Mouse (Mus musculus): ENCODE measurements around the gene Ptma.
"Not testable (repeated sequence)": the region's sequence is repeated elsewhere in the genome, so short reads cannot be mapped to it uniquely, and the experiment has no call there.

The Ptma gene

DNA sequence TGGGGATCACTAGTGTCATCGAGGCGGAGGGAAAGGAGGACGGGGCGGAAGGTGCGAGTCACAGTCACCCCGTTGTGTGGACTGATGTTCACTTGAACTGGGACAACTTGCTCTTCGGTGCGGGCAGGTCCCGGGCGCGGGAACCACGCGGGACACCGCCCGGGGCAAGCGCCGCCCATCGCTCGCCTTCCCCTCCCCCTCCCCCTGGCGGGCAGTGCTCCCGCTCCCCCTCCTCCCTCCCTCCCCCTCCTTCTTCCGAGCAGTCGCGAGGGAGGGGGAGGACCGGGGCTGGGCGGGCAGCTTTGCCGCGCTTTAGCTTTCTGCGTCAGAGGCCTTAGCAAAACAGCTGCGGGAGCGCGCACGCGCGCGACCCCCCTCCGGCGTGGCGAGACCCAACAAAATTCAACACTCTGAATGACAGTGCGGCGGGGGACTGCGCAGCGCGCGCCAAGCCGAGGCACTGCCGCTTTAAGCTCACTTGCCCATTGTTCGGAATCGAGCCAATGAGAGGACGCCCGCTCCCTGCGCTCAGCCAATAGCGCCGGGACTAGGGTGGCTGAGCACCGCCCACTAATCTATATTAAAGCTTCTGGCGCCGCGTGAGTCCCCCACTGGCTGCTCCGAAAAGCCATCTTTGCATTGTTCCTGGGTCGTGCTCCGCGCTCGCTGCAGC is at the start of gene Ptma:
Gene Ptma (plus strand): TSS at position 611 of the 673 bp plus-strand sequence.
- peak; percentile 95 to 99 for DNase-seq

DNA sequence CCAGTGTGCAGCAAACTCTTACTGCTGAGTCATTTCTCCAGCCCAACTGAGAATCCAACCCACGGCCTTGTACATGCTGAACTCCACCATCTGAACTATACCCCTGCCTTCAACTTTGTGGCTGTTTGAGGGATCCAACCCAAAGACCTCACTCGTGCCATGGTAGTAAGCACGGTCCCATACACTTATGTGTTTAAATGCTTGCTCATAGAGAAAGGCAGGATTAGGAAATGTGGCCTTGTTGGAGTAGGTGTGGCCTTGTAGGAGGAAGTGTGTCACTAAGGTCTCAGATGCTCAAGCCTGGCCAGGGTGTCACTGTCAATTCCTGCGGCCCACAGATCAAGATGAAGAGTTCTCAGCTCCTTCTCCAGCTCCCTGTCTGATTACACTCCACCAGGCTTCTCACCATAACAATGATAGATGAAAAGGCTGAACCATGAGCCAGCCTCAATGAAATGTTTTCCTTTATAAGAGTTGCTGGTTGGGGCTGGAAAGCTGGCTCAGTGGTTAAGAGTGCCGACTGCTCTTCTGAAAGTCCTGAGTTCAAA is 48.7 kb upstream of the Ptma start:
- DNase-seq: no peak

DNA sequence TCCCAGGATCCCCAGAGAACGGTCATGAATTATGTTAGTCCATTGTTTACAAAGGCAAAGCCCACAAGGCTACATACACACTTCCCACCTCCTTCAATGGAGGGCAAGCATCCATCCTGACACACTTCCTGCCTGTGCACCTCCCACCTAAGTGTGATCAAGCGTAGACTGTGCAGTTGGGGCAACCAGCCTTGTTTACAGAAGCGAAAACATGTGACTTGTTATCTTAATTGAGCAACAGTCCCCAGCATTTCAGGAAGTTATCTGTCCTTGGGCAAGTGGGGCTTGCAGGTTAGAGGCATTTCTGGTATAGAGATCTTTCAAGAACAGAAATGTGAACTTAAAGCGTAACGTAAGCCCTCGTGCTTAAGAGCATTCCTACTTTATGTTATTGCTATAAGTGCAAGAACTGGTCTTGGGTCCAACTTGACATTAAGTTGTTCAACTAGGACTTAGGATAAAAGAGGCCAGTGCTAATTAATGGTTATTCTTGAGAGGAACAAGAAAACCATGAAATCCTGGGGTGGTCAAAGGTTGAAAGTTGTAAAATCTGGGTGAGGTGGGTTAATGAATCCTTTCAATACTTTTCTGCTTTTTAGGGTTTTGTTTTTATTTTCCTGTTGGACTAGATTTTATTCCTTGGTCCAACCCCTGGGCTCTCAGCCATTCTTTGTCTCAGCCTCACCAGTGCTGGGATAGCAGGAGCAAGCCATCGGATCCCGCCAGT is 47.3 kb upstream of the Ptma start:
- DNase-seq: no peak

DNA sequence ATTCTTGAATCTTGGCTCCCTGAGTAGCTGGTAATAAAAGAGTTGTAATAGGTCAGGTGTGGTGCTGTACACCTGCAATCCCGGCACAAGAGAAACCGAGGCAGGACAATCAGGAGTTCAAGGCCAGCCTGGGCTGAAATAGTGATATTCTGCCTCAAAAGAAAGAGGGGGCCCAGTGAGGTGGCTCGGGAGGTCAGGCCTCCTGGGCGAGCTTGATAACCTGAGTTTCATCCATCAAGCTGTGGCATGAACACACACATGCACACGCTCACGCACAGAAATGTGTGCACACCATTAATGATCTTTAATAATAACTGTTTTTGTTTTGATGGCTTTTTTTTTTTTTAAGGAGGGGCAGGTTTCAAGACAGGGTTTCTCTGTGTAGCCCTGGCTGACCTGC is 46.2 kb upstream of the Ptma start:
- no peak for DNase-seq

DNA sequence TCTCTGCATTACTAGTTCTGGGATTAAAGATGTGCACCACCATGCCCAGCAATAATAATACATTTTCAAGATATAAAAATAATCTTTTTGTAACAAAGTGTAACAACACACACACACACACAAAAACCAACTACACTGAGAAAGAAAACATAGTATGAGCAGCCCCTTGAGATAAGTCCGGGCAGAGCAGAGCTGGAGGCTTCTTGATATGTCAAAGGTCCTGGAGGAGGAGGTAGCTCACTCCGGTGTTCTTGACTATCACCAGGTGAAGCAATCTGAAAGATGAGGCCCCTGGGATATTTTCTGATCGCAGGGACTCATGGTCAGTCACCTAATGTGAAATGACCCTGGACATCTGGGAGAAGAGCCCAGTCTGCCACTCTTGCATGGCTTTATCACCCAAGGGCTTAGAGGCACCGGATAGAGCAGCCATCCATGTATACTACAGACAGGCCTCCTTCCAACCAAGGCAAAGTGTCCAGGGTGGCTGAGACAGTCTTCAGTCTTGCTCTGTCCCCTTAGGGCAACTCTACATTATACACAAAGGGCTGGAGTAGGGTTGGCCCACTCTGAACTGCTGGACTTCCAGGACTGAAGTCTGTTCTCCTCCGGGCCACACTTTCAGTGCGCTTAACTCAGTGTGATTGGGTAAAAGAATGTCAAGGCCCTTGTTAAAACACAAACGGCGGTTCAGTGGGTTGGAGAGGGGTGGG is 45.6 kb upstream of the Ptma start:
- no peak for DNase-seq

DNA sequence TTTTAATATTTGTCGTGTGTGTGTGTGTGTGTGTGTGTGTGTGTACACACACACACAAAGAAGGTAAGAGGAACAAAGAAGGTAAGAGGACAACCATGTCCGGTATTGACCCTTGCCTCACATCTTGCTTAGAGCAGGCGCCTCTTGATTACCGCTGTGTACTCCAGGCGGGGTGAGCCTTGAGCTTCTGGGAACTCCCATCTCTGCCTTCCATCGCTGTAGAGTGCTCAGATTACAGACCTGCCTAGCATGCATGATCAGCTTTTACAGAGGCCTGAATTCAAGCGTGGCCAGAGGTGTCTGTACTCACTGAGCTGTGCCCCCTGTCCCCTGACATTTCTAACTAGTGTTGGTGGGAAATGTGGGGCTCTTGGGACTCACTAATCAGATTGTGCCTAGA is 45.1 kb upstream of the Ptma start:
- no peak for DNase-seq

DNA sequence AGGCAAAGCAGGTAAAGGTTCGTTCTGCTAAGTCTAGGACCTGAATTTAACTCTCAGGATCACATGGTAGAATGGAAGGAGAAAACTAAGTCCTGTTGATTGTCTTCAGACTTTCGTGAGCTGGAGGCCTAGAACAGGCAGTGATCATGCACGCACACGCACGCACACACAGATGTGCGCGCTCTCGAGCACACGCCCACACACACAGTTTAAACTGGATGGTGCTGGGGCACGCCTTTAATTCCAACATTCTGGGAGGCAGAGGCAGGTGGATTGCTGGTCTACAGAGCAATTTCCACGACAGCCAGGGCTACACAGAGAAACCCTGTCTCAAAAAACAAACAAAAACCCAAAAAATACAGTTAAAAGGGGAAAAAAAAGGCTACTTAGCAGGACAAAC is 44.2 kb upstream of the Ptma start:
- no peak for DNase-seq

DNA sequence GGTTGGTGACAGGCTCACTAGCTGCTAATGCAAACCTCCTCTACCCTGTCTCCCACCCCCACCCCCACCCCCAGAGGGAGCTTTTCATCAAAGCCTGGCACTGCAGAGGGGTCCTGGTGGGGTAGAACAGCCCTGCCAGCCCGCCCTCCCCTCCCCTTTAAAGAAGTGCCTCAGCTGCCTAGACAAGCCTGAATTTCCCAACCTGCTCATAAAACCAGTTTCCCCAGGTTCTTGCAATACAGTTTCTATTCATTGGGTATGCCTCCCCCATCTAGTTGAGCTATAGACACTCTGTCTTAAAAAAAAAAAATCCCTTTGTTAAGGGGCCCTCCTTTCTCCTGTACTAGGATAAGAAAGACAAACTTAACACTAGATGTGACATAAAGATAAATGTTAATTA is 43.8 kb upstream of the Ptma start:
- no peak for DNase-seq

DNA sequence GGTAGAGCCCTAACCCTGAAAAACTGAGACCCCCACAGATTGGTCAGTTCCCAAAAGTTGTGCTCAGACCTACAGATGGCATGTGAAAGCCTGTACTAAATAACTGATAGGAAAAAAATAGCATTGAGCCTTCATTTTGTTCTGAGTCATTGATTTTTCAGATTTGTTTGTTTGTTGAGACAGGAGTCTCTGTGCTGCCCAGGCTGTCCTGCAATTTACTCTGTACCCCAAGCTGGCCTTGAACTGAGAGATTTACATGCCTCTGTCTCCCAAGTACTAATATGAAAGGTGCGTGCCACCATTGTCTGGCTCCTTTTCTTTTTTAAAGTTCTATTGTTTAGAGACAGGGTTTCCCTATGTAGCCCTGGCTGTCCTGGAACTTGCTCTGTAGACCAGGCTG is 41.2 kb upstream of the Ptma start:
- DNase-seq: no peak

DNA sequence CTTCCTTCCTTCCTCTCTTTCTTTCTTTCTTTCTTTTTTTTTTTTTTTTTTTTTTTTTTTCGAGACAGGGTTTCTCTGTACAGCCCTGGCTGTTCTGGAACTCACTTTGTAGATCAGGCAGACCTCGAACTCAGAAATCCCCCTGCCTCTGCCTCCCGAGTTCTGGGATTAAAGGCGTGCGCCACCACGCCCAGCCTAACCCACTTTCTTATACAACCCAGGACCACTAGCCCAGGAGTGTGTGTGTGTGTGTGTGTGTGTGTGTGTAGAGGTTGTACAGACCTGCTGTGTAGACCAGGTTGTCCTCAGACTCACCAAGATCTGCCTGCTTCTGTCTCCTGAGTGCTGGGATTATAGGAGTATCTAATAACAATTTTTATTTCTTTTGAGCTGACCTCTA is 40.7 kb upstream of the Ptma start:
- not testable (repeated sequence) for DNase-seq

DNA sequence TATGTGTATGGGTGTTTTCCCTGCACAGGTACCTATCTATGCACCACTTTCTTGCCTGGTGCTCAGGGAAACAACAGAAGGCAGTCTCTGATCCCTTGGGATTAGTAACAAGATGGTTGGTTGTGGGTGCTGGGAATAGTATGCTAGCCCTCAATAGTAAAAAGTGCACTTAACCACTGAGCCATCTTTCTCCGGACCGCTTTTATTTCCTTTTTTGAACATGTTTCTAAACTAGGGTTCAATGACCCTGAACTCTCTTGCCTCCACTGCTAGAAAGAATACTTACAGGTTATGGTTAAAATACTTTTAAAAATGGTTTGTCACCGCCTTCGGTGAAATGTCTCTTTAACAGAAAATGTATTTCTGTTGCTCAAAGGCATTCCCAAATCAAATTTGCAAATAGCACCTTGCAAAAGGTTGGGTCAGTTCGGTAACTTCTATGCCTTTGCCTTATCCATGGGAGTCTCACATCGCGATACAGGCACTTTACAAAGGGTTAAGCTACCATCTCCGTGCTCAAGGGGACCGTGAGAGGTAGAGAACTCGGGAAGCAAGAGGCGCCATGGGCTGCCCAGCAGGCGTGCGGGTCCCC is 39.7 kb upstream of the Ptma start:
- no peak for DNase-seq

DNA sequence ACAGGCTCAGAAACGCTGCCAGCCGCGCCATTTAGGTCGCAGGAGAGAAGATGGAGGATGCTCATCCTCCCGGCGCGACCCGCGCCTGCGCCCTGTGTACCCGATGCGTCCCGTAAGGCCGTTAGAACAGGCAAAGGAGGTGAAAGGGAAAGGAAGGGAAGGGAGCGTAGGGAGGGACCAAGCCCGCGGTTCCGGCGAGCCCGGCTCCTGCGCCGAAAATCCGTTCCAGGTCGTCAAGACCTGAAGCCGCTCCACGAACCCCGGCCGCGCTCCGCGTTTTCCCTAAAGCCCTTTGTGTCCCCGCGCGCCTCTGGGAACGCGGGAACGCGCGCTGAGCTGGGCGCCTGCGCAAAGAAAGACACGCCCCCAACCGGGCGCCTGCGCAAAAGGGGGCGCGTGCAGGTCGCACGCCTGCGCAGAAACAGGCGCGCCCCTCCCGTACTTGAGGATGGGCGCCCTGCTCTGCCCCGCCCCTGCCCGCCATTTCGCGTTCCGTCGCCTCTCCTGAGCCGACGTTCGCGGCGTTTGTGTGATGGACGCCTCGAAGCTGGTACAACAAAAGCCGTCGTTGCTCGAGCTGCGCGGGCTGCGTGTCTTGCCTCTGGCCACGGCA is 39.1 kb upstream of the Ptma start:
- DNase-seq: peak; percentile 98 to 99

DNA sequence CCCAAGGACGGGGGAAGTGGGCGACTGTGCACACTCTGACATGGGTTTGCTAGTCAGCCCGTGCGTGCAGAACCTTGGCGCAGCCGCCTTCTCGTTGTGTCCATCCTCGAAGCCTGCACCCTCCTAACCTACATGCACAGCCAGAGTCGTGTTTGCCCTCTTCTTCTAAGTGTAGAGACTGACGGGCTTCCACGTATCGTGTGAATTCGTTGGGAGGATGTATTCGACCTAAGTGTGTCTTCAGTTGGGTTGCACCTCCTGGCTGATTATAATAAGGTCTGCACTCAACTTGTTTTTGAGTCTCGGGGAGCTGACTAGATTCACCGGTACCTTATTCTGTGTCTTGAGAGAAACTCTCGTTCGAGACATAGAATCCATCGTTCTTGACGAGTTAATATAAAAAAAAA is 38.6 kb upstream of the Ptma start:
- DNase-seq: no peak

DNA sequence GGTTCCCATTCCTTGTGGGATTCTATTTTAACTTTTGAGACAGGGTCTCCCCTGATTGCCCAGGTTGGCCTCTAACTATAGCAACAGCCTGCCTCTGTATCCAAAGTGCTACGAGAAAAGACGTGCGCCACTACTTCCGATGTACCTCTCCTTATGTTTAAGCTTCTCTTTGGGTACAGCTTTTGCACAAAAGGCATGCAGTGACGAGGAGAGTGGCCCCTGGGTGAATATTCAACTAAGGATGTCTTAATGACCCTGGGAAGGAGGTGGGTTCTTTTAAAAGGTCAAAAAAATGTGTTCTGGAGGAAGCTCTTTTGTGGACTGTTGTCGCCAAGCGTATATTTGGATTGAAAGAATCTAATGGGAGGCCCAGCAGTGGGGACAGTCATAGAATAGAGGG is 38.2 kb upstream of the Ptma start:
- no peak for DNase-seq

DNA sequence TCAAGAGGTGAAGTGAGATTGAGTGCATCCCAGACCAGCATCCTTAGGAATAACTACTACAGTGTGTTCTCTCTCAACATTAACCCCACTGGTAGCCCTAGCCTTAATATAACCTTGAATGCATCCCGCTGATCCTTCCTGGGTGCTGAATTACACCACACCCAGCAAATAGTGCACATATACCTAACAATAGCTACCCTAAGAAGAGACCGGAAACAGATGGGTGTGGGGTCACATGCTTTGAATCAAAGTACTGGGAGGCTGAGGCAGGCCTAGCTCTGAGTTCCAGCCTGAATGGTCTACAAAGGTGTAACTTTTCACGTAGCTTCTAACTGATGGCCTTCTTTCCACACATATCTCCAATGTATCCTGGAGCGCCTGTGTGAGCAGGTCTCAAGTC is 37.8 kb upstream of the Ptma start:
- DNase-seq: no peak

DNA sequence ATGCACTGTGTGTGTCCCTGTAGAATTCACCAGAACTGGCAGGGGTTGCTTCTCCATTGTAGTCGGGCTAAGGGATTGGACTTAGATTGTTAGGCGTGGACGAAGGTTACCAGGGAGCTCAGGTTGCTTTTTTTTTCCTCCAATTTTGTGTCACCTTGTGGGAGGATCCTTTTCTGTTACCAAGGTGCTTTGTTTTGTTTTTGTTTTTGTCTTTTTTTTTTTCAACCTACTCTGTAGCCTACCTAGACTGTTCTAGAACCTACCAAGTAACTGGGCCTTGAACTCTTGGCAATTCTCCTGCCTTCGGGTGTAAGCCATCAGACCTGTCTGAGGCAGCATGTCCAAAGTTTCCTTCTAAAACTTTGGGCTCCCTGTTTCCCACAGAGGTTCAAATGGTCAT is 36.6 kb upstream of the Ptma start:
- no peak for DNase-seq

DNA sequence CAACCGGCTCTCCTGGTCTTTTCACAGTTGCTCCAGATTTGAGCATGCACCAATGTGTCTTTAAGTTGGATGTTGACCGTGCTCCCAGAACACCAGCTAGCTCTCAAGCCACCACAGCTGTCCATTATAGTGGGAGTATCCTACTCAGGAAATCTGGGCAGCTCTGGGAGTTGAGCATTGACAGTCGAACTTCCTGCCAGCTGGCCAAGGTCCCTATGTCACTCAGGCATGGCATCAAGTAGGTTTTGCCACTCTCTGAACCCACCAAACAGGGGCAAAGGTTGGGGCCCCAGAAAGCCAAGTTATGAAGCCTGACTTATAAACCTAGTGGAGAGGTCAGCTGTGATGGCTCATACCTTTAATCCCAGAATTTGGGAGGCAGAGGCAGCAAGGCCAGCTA is 35.8 kb upstream of the Ptma start:
- no peak for DNase-seq

DNA sequence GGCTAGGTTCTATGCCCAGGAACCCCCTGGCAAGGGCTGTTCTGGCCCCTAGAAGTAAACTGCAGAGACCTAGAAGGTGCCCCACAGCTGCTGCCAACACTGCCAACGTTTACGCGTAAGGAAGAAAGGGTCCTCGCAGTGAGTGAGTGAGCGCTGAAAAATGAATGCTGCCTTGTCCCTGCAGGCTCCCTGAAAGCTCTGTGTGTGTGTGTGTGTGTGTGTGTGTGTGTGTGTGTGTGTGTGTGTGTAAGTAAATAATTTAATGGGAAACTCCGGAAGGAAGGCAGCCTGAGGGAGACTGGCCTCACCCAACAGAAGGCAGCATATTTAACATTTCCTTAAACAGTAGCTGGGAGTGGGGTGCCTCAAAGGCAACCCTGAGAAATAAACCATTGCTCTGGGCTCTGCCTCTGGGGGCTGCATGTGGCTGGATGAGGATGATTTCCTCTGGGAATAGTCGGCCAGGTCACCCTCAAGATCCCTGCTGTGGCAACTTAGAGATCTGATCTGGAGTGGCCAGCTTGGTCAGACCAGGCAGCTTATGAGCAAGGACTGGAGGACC is 34.9 kb upstream of the Ptma start:
- no peak for DNase-seq

DNA sequence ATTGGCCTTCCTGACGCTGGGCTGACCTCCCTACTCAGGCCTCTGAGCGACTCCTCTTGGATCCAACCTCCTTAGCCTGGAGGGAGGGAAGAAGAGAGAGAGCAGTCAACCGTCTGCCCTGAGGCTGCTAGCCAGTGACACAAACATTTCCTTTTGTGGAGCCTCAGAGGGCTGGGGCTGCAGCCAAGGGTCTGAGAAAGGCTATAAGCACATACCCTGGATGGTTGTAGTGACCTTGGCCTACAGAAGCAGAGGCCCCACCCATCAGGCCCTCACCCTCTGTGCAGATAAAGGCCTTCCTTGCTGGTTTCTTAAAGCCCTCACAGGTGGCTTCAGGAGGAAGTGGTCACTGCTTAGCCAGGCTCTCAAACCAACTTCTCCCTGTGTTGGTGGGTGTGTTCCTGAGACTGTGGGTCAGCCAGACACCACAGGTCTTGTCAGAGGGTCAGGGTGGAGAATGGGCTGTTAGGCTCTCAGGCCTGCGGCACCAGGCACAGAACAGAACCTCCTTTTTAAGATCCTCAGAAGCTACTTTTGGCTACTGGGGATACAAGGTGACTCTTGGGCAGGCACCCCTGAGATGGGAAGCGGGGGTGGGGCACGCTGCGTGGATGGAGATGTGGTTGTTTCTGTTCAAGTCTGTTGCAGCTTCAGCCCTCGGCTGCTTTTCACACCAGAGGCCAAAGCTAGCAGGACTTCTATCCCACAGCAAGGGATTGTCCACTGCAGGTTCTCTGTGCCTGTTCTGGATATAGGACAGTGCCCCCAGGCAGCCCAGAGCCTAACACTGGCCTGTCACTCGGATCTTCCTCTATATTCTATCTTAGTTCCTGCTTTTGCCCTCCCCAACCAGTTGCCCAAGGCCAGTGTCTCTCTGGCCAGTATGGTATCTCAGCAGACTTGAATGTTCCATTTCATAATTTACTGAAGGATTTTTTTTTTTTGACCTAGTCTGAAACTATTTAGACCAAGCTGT is 34.1 kb upstream of the Ptma start:
- DNase-seq: peak in 1 of 2 experiments; percentile 53

DNA sequence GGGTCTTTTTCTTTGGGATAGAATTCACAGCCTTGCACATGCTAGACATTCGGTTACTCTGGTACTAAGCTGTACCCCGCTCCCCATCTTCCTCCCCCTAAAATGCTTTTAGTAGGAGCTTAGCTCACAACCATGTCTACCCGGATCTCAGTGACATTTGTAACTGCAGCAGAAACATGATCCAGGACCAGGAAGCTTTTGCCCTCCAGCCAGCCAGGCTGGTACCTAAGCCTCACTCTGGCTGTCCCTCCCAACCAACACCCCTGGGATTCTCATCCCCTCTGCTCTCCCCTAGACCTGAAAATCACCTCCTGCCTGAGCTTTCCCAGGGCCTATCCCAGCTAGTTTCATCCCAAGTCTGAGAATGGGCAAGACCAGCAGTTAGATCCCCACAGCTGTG is 32.7 kb upstream of the Ptma start:
- DNase-seq: no peak

DNA sequence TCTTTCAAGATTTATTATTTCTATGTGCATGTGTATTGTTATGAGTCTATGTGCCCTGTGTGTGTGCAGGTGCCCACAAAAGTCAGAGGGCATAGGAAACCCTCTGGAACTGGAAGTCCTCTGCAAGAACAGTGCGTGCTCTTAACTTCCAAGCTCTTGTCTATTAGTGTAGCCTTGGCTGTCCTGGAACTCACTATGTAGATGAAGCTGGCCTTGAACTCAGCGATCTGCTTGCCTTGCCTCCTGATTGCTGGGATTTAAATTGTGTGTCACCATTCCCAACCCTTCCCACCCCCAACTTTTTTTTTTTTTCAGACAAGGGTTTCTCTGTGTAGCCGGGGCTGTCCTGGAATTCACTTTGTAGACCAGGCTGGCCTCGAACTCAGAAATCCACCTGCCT is 30.2 kb upstream of the Ptma start:
- DNase-seq: no peak

Measured in spleen, adult 18-20 months (tissue).